Mouse (Mus musculus): Measurements from ENCODE around the gene Armc5. TPM values are rescaled to one million over a fixed set of nuclear protein-coding genes. Genes with fewer than 3 reads are reported as not detected.

The Armc5 gene
- polyA plus RNA-seq, 1 experiment from 2014 or later: 20.0 TPM

DNA sequence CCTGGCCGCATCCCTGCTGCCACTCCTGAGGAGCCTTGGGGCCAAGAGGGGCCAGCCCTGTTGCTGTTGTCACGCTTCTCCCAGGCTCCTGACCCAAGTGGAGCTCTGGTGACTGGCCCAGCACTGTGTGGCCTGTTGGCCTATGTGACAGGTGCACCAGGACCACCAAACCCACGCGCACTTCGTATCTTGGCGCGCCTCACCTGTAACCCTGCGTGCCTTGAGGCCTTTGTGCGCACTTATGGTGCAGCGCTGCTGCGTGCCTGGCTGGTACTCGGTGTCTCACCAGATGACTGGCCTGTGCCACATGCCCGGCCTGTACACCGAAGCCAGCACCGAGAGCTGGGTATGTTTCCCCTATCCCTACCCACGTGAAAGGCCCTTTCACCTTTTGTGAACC lies 5.2 kb downstream of the Armc5 start:
- Histone ChIP-seq H3K4me3 (ENCODE audit: low read length) (no peak overlapping the region), H3K27ac (ENCODE audit: low read length) (no peak overlapping the region), H3K4me1 (replicated peaks; ENCODE audit: control insufficient read depth, insufficient read depth, low read length) (peaks cover 13% of the 10 kb centered on the region), H3K36me3 (ENCODE audit: control insufficient read depth, insufficient read depth, low read length) (peaks cover 28% of the 10 kb centered on the region), H3K9me3 (ENCODE audit: control insufficient read depth, low read length) (no peaks in the 10 kb centered on the region), H3K4me2 (ENCODE audit: low read depth, low read length) (no peak overlapping the region), H3K9ac (ENCODE audit: low read length) (no peak overlapping the region), H3K27me3 (ENCODE audit: control insufficient read depth, insufficient read depth, low read depth, low read length) (no peaks in the 10 kb centered on the region)
- ATAC-seq (ENCODE audit: low read depth): no peak
- 96% methylated on average over 16 of the region's 16 CpGs for WGBS

DNA sequence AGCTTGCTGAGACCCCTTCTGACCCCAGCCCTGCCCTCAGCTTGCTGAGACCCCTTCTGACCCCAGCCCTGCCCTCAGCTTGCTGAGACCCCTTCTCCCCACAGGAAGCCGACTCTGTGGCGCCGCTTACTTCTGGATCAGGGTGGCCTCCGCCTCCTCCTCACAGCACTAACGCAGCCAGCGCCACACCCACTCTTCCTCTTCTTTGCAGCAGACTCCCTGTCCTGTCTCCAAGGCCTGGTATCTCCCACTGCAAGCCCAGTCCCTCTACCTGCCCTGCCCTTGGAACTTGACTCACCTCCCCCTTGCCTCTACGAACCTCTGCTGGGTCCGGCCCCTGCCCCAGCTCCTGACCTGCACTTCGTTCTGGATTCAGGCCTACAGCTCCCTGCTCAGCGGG lies 6.8 kb downstream of the Armc5 start:
- H3K9me3 ChIP-seq (ENCODE audit: control insufficient read depth, low read length): no peaks in the 10 kb centered on the region
- no peak overlapping the region for H3K27ac ChIP-seq (ENCODE audit: low read length)
- no peak overlapping the region for H3K9ac ChIP-seq (ENCODE audit: low read length)
- no peak for ATAC-seq (ENCODE audit: low read depth)
- WGBS: 77% methylated on average over 10 of the region's 10 CpGs
- H3K4me2 ChIP-seq (ENCODE audit: low read depth, low read length): no peak overlapping the region
- no peaks in the 10 kb centered on the region for H3K27me3 ChIP-seq (ENCODE audit: control insufficient read depth, insufficient read depth, low read depth, low read length)
- H3K4me1 ChIP-seq (replicated peaks; ENCODE audit: control insufficient read depth, insufficient read depth, low read length): peaks cover 13% of the 10 kb centered on the region
- H3K36me3 ChIP-seq (ENCODE audit: control insufficient read depth, insufficient read depth, low read length): peaks cover 28% of the 10 kb centered on the region
- H3K4me3 ChIP-seq (ENCODE audit: low read length): no peak overlapping the region

DNA sequence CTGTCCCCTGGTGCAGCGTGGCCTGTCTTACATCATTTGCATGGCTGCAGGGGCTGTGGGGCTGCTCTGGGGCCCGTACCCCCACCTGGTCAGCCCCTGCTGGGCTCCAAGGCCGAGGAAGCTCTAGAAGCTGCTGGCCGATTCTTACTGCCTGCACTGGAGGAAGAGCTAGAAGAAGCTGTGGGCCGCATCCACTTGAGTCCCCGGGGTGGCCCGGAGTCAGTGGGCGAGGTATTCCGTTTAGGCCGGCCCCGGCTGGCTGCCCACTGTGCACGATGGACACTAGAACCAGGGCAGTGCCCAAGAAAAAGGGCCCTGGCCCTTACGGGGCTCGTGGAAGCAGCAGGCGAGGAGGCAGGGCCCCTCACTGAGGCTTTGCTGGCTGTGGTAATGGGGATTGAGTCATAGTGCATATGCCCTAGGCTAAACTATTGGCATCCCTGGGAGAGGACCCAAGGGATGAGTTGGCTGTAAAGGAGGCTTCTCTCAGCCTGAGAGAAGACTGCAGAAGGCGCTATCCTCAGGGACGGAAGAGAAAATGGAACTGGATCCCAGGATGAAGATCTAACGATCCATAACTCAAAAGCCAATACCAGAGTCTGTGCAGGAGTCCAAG lies 7.4 kb downstream of the Armc5 start:
- H3K36me3 ChIP-seq (ENCODE audit: control insufficient read depth, insufficient read depth, low read length): peaks cover 32% of the 10 kb centered on the region

DNA sequence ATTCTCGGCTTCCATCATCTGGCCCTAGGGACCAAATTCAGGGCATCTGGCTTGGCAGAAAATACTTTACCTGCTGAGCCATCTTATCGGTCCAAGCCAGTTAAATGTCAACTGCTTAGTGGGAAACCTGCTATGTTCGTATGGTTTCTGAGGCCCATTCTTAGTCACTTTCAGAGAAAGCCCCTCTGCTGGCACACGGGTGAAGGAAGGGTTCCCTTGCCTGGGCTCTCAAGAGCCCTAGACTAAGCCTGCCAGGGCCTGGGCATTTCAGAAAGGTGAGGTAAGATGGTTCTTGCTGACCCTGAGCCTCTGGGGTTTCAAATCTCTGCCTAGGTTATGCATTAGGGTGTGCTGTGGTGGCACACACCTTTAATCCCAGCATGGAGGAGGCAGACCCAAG lies 8.4 kb downstream of the Armc5 start:
- peaks cover 11% of the 10 kb centered on the region for H3K4me1 ChIP-seq (replicated peaks; ENCODE audit: control insufficient read depth, insufficient read depth, low read length)
- H3K36me3 ChIP-seq (ENCODE audit: control insufficient read depth, insufficient read depth, low read length): peaks cover 30% of the 10 kb centered on the region
- H3K9ac ChIP-seq (ENCODE audit: low read length): no peak overlapping the region; the same call in 1 of the 2 replicates
- no peak for ATAC-seq (ENCODE audit: low read depth)
- no peak overlapping the region for H3K4me2 ChIP-seq (ENCODE audit: low read depth, low read length)
- H3K27ac ChIP-seq (ENCODE audit: low read length): peak overlapping the region; percentile 97; the same call in 1 of the 2 replicates
- no peak overlapping the region for H3K4me3 ChIP-seq (ENCODE audit: low read length)
- 82% methylated on average over 4 of the region's 4 CpGs for WGBS
- H3K9me3 ChIP-seq (ENCODE audit: control insufficient read depth, low read length): no peaks in the 10 kb centered on the region
- no peaks in the 10 kb centered on the region for H3K27me3 ChIP-seq (ENCODE audit: control insufficient read depth, insufficient read depth, low read depth, low read length)

More for the DNA sequence above, 7.4 kb downstream of the Armc5 start:
- ATAC-seq (ENCODE audit: low read depth): no peak
- Histone ChIP-seq H3K27ac (ENCODE audit: low read length) (no peak overlapping the region), H3K9ac (ENCODE audit: low read length) (0 out of 2 replicates have a peak overlapping the region, but pooled peaks have one; percentile 5), H3K27me3 (ENCODE audit: control insufficient read depth, insufficient read depth, low read depth, low read length) (no peaks in the 10 kb centered on the region), H3K9me3 (ENCODE audit: control insufficient read depth, low read length) (no peaks in the 10 kb centered on the region), H3K4me2 (ENCODE audit: low read depth, low read length) (no peak overlapping the region), H3K4me3 (ENCODE audit: low read length) (no peak overlapping the region), H3K4me1 (replicated peaks; ENCODE audit: control insufficient read depth, insufficient read depth, low read length) (peaks cover 7% of the 10 kb centered on the region)
- WGBS: 90% methylated on average over 18 of the region's 18 CpGs

DNA sequence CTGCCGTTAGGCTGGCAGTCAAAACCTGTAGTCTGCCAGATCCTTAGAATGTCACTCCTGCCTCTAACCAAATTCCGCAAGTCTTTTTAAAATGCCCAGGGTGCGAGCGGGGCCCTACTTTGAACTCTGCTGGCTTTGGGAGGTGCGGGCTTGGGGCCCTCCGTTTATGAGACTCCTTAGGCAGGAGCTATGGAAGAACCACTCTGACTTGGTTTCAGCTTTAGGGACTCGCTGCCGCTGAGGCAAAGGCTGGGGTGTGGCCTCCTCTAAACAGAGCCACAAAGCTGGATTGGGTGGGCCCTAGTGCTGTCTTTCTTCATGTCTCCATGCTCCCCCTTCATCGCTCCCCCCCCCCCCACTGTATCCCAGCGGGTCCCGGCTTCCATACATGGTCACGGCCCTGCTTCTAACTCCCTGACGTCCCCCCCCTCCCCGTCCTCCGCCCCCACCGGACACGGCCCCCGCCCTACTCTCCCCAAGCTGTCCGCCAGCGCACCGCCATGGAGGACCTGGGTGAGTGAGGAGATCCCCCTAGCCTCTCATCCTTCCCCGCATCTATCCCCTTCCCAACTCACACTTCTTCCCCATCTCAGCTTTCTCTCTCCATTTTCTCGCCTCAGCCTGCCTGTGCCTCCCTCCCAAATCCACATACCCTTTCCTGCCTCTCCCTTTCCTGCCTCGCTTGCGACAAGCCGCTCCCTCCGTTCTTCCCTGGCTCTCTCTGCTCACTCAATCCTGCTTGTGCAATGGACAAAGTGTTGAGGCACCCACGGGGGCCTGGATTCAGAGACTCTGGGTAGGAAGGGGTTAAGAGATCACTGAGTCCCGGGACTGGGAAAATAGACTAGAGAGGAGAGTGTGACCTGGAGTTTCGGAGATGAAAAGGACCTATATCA lies 9.6 kb downstream of the Armc5 start, which contains the start of gene Tgfb1i1:
Gene Tgfb1i1 (plus strand): TSS at position 317 of the 896 bp plus-strand sequence.
- WGBS: 3% methylated on average over 24 of the region's 30 CpGs
- H3K27me3 ChIP-seq (ENCODE audit: control insufficient read depth, insufficient read depth, low read depth, low read length): no peaks in the 10 kb centered on the region
- peaks cover 23% of the 10 kb centered on the region for H3K36me3 ChIP-seq (ENCODE audit: control insufficient read depth, insufficient read depth, low read length)
- peak within 1 kb of the TSS; percentile 77 for H3K4me3 ChIP-seq (ENCODE audit: low read length)
- peak within 1 kb of the TSS; percentile 86 for H3K4me2 ChIP-seq (ENCODE audit: low read depth, low read length)
- no peaks in the 10 kb centered on the region for H3K9me3 ChIP-seq (ENCODE audit: control insufficient read depth, low read length)
- peak within 1 kb of the TSS; percentile 98 for H3K27ac ChIP-seq (ENCODE audit: low read length)
- peaks cover 11% of the 10 kb centered on the region for H3K4me1 ChIP-seq (replicated peaks; ENCODE audit: control insufficient read depth, insufficient read depth, low read length)
- ATAC-seq (ENCODE audit: low read depth): peak; percentile 91
- H3K9ac ChIP-seq (ENCODE audit: low read length): peak within 1 kb of the TSS; percentile 92

DNA sequence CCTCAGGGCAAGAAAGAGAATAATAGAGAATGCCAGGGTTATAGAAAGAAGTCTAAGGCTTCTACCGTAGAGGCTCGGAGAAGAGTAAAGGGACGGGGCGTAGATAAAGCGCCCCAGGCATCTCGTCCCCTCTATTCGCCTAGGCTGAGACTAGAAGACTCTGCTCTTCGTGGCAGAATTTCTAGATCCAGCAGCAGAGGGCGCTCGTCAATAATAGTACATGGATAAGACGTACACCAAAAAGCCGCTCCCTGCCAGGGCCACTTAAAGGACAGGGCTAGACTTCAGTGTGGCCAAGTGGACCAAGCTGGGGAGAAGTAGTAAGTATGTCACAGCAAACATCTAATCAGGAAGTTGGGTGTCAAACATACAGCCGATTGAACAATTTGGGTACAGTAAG lies 10.3 kb downstream of the Armc5 start:
- Histone ChIP-seq H3K4me1 (replicated peaks; ENCODE audit: control insufficient read depth, insufficient read depth, low read length) (peaks cover 14% of the 10 kb centered on the region), H3K27me3 (ENCODE audit: control insufficient read depth, insufficient read depth, low read depth, low read length) (no peaks in the 10 kb centered on the region), H3K4me2 (ENCODE audit: low read depth, low read length) (peak overlapping the region; percentile 86), H3K4me3 (ENCODE audit: low read length) (peak overlapping the region; percentile 77), H3K9ac (ENCODE audit: low read length) (peak overlapping the region; percentile 92), H3K27ac (ENCODE audit: low read length) (peak overlapping the region; percentile 98), H3K36me3 (ENCODE audit: control insufficient read depth, insufficient read depth, low read length) (peaks cover 23% of the 10 kb centered on the region), H3K9me3 (ENCODE audit: control insufficient read depth, low read length) (no peaks in the 10 kb centered on the region)
- ATAC-seq (ENCODE audit: low read depth): peak; percentile 86
- whole genome bisulfite sequencing: 1% methylated on average over 13 of the region's 13 CpGs

DNA sequence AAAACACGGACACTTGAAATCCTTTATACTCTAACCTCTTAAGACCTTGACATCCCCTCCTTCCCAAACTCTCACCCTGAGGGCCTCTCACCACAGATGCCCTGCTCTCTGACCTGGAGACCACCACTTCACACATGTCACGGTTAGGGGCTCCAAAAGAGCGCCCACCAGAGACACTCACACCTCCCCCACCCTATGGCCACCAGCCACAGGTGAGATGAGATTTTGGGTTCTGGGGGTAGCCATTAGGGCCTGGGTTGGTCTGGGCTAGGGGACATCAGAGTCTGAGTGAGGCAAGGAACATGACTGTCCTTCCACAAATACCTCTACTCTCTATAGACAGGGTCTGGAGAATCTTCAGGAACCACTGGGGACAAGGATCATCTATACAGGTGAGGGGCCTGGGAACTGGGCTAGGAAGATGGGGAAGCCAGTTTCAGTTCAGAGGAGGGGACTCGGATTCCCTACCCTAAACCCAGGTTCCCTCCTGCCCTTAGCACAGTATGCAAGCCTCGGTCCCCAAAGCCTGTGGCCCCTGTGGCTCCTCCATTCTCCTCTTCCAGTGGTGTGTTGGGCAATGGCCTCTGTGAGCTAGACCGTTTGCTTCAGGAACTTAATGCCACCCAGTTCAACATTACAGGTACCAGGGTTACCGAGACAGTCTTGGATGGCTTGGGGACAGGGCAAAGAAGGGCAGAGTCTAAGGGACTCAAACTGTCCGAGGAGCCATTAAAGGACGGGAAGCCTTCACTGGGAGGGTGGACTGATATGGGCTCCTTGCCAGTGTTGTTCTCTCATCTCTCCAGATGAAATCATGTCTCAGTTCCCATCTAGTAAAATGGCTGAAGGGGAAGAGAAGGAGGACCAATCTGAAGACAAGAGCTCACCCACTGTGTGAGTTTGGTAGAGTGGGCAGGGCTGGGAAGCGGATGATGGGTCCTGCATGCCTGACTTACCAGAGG lies 11.2 kb downstream of the Armc5 start:
- peak overlapping the region; percentile 45; the same call in 1 of the 2 replicates for H3K27ac ChIP-seq (ENCODE audit: low read length)
- peak overlapping the region; percentile 92 for H3K9ac ChIP-seq (ENCODE audit: low read length)
- H3K4me2 ChIP-seq (ENCODE audit: low read depth, low read length): peak overlapping the region; percentile 86
- H3K4me1 ChIP-seq (replicated peaks; ENCODE audit: control insufficient read depth, insufficient read depth, low read length): peaks cover 17% of the 10 kb centered on the region
- H3K4me3 ChIP-seq (ENCODE audit: low read length): peak overlapping the region; percentile 77
- H3K27me3 ChIP-seq (ENCODE audit: control insufficient read depth, insufficient read depth, low read depth, low read length): no peaks in the 10 kb centered on the region
- 66% methylated on average over 10 of the region's 10 CpGs for WGBS
- no peak for ATAC-seq (ENCODE audit: low read depth)
- H3K36me3 ChIP-seq (ENCODE audit: control insufficient read depth, insufficient read depth, low read length): peaks cover 18% of the 10 kb centered on the region
- no peaks in the 10 kb centered on the region for H3K9me3 ChIP-seq (ENCODE audit: control insufficient read depth, low read length)

DNA sequence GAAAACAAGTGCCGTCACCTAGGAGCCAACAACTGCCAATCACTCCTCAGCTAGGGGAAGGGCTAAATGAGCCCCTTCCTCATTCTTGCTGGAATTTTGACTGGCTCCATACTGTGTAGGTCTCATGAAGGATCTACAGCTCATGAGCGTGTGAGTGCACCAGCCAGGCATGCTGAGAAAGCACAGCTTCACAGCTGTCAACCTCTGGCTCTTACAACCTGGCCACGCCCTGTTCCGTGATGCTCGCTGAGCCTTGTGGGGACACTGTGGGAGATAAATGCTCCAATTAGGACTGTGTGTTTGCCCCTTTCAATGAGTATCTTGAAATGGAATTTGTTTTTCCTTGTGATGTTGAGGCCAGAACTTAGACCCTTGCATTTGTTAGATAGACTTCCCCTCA lies 12.9 kb downstream of the Armc5 start:
- H3K36me3 ChIP-seq (ENCODE audit: control insufficient read depth, insufficient read depth, low read length): peaks cover 8% of the 10 kb centered on the region
- H3K4me1 ChIP-seq (replicated peaks; ENCODE audit: control insufficient read depth, insufficient read depth, low read length): peaks cover 17% of the 10 kb centered on the region
- no peaks in the 10 kb centered on the region for H3K27me3 ChIP-seq (ENCODE audit: control insufficient read depth, insufficient read depth, low read depth, low read length)
- H3K4me2 ChIP-seq (ENCODE audit: low read depth, low read length): no peak overlapping the region
- no peak overlapping the region for H3K4me3 ChIP-seq (ENCODE audit: low read length)
- WGBS: 83% methylated on average over 5 of the region's 5 CpGs
- H3K9ac ChIP-seq (ENCODE audit: low read length): 0 out of 2 replicates have a peak overlapping the region, but pooled peaks have one; percentile 5
- no peak overlapping the region for H3K27ac ChIP-seq (ENCODE audit: low read length)
- H3K9me3 ChIP-seq (ENCODE audit: control insufficient read depth, low read length): no peaks in the 10 kb centered on the region
- ATAC-seq (ENCODE audit: low read depth): no peak

Data from lung, embryonic 16.5 days (tissue).